Mouse (Mus musculus) bone marrow macrophage, adult 2 months (primary cell): ENCODE measurements around the gene Tank.

ENCODE experiments used
- CTCF ChIP-seq: IDR thresholded peaks from 2 replicates; pipeline ENCODE4 v1.5.1; 2012; ENCODE audit warnings: low read depth, mild to moderate bottlenecking, low read length, moderate library complexity
- POLR2A ChIP-seq: IDR thresholded peaks from 2 replicates; pipeline ENCODE4 v1.6.1; 2012; ENCODE audit warnings: mild to moderate bottlenecking, low read depth, low read length, borderline replicate concordance

GRCm38 (mm10) chr2:61586166-61586565 lies 7.8 kb downstream of the Tank start:
- TF ChIP-seq CTCF: no peak
- no peak for TF ChIP-seq POLR2A
